Mouse (Mus musculus) kidney, embryonic 14.5 days (tissue): ENCODE data around the gene Rcbtb1. TPM values are rescaled to one million over a fixed set of nuclear protein-coding genes. Genes with fewer than 3 reads are reported as not detected.

ENCODE experiments used
- ATAC-seq: fragments of 200-750 bp; cut with Nextera tagmentation; 2 replicates; pipeline ENCODE4 v1.8.0; 2017; ENCODE audit warnings: moderate number of reproducible peaks, mild to moderate bottlenecking, moderate TSS enrichment, moderate library complexity; ENCODE audit not compliant: low FRiP score, low TSS enrichment
- H3K27ac ChIP-seq: fragments of 300-500 bp; sonication (generic); 2 replicates; pipeline ENCODE4 v1.5.1; 2014; ENCODE audit warnings: low read depth, mild to moderate bottlenecking, low read length, moderate library complexity, mixed read lengths
- H3K27me3 ChIP-seq: fragments of 300-500 bp; sonication (generic); 2 replicates; pipeline ENCODE4 v1.6.1; 2014; ENCODE audit warnings: mild to moderate bottlenecking, low read length; ENCODE audit not compliant: control insufficient read depth, insufficient read depth
- H3K36me3 ChIP-seq: fragments of 300-500 bp; sonication (generic); 2 replicates; pipeline ENCODE4 v1.6.1; 2014; ENCODE audit warnings: low read length, mixed read lengths; ENCODE audit not compliant: control insufficient read depth, insufficient read depth
- H3K4me1 ChIP-seq: fragments of 300-500 bp; sonication (generic); 2 replicates; pipeline ENCODE4 v1.6.1; 2014; ENCODE audit warnings: low read length, mixed read lengths; ENCODE audit not compliant: control insufficient read depth, insufficient read depth
- H3K4me2 ChIP-seq: fragments of 300-500 bp; sonication (generic); replicated peaks from 2 replicates; pipeline ENCODE4 v1.6.1; 2014; ENCODE audit warnings: low read depth, mild to moderate bottlenecking, low read length
- H3K4me3 ChIP-seq: fragments of 300-500 bp; sonication (generic); 2 replicates; pipeline ENCODE4 v1.5.1; 2014; ENCODE audit warnings: mild to moderate bottlenecking, low read length
- H3K9ac ChIP-seq: fragments of 300-500 bp; sonication (generic); 2 replicates; pipeline ENCODE4 v1.6.1; 2014; ENCODE audit warnings: low read depth, mild to moderate bottlenecking, low read length, moderate library complexity
- H3K9me3 ChIP-seq: fragments of 300-500 bp; sonication (generic); 2 replicates; pipeline ENCODE4 v1.6.1; 2016; ENCODE audit warnings: low read length; ENCODE audit not compliant: control insufficient read depth
- WGBS: fragments of 180-500 bp; shearing (Covaris S2); extraction: QIAGEN DNeasy Blood & Tissue Kit; methylation state at CpG from one replicate; pipeline ENCODE4 v1.1.7; 2014; 5-methylcytosine and 5-hydroxymethylcytosine counted together
- polyA plus RNA-seq: library from polyadenylated mRNA; unstranded; fragments of >200 nt; fragmentation: Nextera tagmentation; extraction: Ambion mirVana; gene quantifications from 2 replicates; pipeline ENCODE4 v1.2.1, GENCODE M21; 2014

Rcbtb1 gene
- polyA plus RNA-seq, 1 experiment from 2014 or later = 93.0 TPM

DNA sequence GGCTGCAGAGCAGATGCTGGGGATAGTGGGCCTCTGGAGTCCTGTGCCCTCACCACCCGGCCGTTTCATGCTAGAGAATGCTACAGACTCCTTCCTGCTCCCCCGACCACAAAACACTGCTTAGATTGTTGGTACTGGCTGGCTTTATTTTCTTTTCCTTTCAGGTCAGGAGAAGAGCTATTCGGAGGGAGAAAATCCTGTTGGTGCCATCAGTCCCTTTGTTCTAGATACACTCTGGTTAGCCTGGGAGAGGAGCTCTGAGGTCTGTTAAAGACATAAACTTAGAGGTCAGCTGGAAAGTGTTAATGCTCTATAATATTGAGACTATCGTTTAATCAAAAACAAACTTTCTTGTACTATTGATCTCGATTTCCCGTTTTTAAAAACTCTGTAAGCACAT lies 4.5 kb downstream of the Rcbtb1 start:
- Histone ChIP-seq H3K9ac (no peak overlapping the region), H3K4me2 (no peak overlapping the region), H3K4me1 (peaks cover 33% of the 10 kb centered on the region), H3K36me3 (peaks cover 5% of the 10 kb centered on the region; the same call in 1 of the 2 replicates), H3K27ac (no peak overlapping the region), H3K27me3 (no peaks in the 10 kb centered on the region), H3K4me3 (no peak overlapping the region), H3K9me3 (no peaks in the 10 kb centered on the region)
- ATAC-seq = no peak
- 36% methylated on average over 7 of the region's 7 CpGs for WGBS

DNA sequence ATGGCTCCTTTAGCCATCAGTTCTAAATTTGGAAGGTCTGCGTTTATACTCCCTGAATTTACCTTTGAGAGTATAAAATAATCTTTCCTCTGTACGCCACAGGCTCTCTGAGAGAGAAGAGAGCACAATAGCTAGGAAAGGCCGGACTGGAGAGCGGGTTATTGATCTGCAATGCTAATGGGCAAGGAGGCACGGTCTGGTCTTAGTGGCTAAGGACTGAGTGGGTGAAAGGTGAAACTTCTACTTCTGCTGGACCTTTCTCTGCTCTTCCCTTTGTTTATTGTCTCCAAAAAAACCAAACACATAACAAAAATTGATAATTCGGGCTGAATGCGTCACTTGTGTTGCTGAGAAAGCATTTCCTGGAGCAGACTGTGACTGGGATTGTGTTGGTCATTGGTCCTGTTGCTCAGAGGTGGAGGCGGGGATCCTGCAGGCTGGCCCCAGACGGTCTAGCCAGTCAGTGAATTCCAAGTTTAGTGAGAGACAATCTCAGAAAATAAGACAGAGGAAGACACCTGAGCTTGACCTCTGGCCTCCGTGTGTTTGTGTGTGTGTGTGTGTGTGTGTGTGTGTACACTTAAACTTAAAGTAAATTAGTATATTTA lies 5.1 kb downstream of the Rcbtb1 start:
- H3K9ac ChIP-seq = no peak overlapping the region
- H3K27me3 ChIP-seq = no peaks in the 10 kb centered on the region
- H3K27ac ChIP-seq = no peak overlapping the region
- no peak overlapping the region for H3K4me2 ChIP-seq
- H3K4me1 ChIP-seq = peaks cover 33% of the 10 kb centered on the region
- H3K4me3 ChIP-seq = no peak overlapping the region
- whole genome bisulfite sequencing = 71% methylated on average over 10 of the region's 10 CpGs
- peaks cover 5% of the 10 kb centered on the region; the same call in 1 of the 2 replicates for H3K36me3 ChIP-seq
- no peaks in the 10 kb centered on the region for H3K9me3 ChIP-seq
- no peak for ATAC-seq

DNA sequence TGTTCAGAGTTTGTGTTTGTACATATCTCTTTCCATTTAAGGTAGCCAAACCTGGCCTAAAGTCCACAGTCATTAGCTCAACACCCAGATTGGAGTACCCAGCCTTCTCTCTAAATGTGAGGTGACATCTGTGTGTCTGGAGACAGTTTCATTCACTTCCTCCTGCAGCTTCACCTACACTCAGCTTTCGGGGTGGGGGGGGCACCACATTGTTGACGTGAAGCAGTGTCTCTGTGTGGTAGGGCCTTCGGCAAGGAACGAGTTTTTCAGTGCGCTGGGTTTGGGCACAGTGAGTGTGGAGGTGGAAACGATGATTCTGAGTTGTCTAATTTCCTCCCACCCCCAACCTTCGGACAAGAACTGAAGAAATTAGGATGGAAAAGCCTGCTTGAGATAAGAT lies 8.0 kb downstream of the Rcbtb1 start:
- Histone ChIP-seq H3K4me2 (no peak overlapping the region), H3K4me3 (no peak overlapping the region), H3K9ac (no peak overlapping the region), H3K4me1 (peaks cover 23% of the 10 kb centered on the region), H3K27me3 (no peaks in the 10 kb centered on the region), H3K9me3 (no peaks in the 10 kb centered on the region), H3K27ac (no peak overlapping the region), H3K36me3 (peaks cover 11% of the 10 kb centered on the region; the same call in 1 of the 2 replicates)
- 74% methylated on average over 7 of the region's 7 CpGs for WGBS
- ATAC-seq = no peak

DNA sequence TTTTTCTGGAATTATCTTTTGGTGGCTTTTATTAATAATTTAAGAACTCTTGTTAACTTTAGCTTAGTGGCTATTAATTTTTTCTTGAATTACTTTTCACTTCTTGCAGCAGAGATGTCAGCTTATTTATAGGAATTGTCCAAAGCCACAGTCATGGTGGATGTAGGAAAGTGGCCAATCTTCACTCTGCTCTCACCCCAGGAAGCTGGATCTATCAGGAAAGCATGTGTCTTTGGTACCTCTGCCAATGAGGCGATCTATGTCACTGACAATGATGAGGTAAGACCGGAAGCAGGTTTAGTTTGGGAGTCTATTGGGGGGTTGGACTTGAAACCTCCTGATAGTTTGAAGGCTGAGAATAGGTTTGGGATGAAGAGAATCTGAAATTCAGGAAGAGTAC lies 8.8 kb downstream of the Rcbtb1 start:
- no peaks in the 10 kb centered on the region for H3K27me3 ChIP-seq
- WGBS = 97% methylated on average over 2 of the region's 2 CpGs
- H3K4me1 ChIP-seq = peaks cover 16% of the 10 kb centered on the region; the same call in 1 of the 2 replicates
- peaks cover 17% of the 10 kb centered on the region for H3K36me3 ChIP-seq
- no peaks in the 10 kb centered on the region for H3K9me3 ChIP-seq
- H3K4me3 ChIP-seq = no peak overlapping the region
- H3K9ac ChIP-seq = no peak overlapping the region
- no peak for ATAC-seq
- H3K4me2 ChIP-seq = no peak overlapping the region
- no peak overlapping the region for H3K27ac ChIP-seq

DNA sequence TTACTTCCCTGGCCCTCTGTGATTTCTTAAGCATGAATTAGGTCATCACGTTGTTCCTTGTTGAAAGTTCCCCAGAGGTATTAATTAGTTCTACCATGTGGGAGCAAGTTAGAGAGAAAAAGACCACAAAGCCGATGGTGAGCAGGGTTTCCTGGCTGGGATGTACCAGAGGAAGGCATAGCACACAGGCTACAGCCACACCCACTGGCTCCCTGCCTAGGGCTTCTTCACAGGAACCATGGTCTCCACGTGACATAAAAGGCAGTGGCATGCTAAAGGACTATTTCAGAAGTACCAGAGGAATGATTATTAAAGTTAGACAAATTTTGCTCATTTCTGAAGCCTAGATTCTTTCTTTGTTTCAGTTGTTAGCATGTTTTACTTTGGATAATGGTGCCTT lies 18.2 kb downstream of the Rcbtb1 start:
- H3K36me3 ChIP-seq = peaks cover 74% of the 10 kb centered on the region
- ATAC-seq = no peak
- WGBS = 94% methylated on average over 3 of the region's 3 CpGs
- H3K4me1 ChIP-seq = no peaks in the 10 kb centered on the region
- H3K9me3 ChIP-seq = no peaks in the 10 kb centered on the region
- H3K4me2 ChIP-seq = no peak overlapping the region
- H3K27ac ChIP-seq = no peak overlapping the region
- no peaks in the 10 kb centered on the region for H3K27me3 ChIP-seq
- no peak overlapping the region for H3K4me3 ChIP-seq
- no peak overlapping the region for H3K9ac ChIP-seq

DNA sequence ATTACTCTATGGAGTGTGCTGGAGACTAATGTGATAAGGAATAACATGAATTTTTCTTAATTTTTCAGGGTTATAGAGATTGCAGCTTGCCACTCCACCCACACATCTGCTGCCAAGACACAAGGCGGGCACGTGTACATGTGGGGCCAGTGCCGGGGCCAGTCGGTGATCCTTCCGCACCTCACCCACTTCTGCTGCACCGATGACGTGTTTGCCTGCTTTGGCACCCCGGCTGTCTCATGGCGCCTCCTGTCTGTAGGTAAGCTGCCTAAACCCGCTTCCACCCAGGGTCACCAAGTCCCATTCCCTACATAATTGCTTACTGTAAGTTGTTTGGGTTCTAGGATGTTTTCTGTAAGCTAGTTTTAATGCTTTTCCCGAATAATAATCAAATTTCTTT lies 25.2 kb downstream of the Rcbtb1 start:
- Histone ChIP-seq H3K9me3 (no peaks in the 10 kb centered on the region), H3K4me1 (no peaks in the 10 kb centered on the region), H3K9ac (no peak overlapping the region), H3K4me2 (no peak overlapping the region), H3K27me3 (no peaks in the 10 kb centered on the region), H3K4me3 (no peak overlapping the region), H3K36me3 (peaks cover 90% of the 10 kb centered on the region), H3K27ac (no peak overlapping the region)
- 95% methylated on average over 11 of the region's 11 CpGs for WGBS
- no peak for ATAC-seq

DNA sequence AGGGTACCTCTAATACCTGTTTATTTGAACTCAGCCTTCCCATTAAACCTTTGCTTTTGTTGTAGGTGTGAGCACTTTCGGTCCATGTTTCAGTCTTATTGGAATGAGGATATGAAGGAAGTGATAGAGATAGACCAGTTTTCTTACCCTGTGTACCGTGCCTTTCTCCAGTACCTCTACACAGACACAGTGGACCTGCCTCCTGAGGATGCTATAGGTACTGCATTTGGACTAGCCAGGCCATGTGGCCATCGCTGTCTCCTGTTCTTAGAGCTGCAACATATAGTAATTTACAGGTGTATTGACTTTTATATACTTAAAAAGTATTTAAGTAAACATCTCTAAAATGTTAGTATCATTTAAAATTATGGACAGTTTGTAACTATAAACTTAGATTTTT lies 28.8 kb downstream of the Rcbtb1 start:
- H3K4me1 ChIP-seq = no peaks in the 10 kb centered on the region
- ATAC-seq = no peak
- H3K27me3 ChIP-seq = no peaks in the 10 kb centered on the region
- no peak overlapping the region for H3K4me3 ChIP-seq
- H3K4me2 ChIP-seq = no peak overlapping the region
- H3K9me3 ChIP-seq = no peaks in the 10 kb centered on the region
- H3K27ac ChIP-seq = no peak overlapping the region
- H3K9ac ChIP-seq = no peak overlapping the region
- WGBS = 96% methylated on average over 3 of the region's 3 CpGs
- H3K36me3 ChIP-seq = peaks cover 91% of the 10 kb centered on the region

DNA sequence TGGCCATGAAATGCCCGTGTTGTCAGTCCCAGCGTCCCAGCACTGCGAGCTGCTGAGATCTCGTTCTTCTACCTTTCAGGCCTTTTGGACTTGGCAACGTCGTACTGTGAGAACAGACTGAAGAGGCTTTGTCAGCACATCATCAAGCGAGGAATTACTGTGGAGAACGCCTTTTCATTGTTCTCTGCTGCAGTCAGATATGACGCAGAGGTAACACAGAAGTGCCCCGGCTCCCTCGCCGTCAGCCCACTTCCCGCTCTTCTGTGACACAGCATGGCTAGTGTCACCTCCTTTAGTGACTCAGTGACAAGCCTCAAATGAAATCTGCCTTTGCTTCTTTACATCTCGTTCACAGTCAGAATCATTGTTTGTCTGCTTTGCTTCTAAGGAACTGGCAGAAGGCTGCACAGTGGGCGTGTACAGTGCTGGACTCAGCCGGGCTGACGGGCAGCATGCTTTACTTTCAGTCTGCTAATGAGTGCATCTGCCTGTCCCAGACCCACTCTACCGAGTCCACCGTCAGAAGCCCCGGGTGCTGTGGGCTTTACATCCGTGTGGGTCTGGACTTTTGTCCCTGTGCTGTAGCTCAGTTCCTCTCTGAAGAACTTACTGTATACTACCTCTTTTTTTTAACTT lies 29.4 kb downstream of the Rcbtb1 start:
- H3K36me3 ChIP-seq = peaks cover 91% of the 10 kb centered on the region
- H3K27me3 ChIP-seq = no peaks in the 10 kb centered on the region
- no peak overlapping the region for H3K4me3 ChIP-seq
- no peaks in the 10 kb centered on the region for H3K9me3 ChIP-seq
- H3K4me1 ChIP-seq = no peaks in the 10 kb centered on the region
- WGBS = 96% methylated on average over 21 of the region's 21 CpGs
- no peak for ATAC-seq
- no peak overlapping the region for H3K4me2 ChIP-seq
- H3K27ac ChIP-seq = no peak overlapping the region
- no peak overlapping the region for H3K9ac ChIP-seq

DNA sequence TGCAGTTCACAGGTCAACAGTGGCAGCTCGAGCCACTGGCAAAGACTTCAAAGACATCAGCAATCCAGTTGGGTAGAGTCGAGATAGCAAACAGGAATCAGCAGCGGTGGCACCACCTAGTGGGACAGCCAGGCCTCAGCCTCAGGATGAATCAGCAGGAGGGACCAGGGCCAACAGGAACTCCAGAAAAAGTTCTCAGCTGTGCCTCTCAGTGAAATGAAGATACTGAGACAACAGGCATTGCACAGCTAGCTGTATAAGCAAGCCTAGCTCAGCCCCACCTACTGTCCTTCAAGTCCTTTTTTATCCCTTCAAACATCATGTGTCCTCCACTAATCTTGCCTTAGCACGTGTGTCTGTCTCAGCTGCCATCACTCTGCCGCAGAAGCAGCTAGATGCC lies 31.0 kb downstream of the Rcbtb1 start:
- no peaks in the 10 kb centered on the region for H3K27me3 ChIP-seq
- H3K9ac ChIP-seq = no peak overlapping the region
- no peak overlapping the region for H3K4me3 ChIP-seq
- no peak overlapping the region for H3K27ac ChIP-seq
- ATAC-seq = no peak
- peaks cover 86% of the 10 kb centered on the region for H3K36me3 ChIP-seq
- H3K4me2 ChIP-seq = no peak overlapping the region
- 74% methylated on average over 5 of the region's 5 CpGs for WGBS
- no peaks in the 10 kb centered on the region for H3K9me3 ChIP-seq
- H3K4me1 ChIP-seq = no peaks in the 10 kb centered on the region
